Mouse (Mus musculus): ENCODE measurements around the gene Ankrd22.

Gene Ankrd22

DNA sequence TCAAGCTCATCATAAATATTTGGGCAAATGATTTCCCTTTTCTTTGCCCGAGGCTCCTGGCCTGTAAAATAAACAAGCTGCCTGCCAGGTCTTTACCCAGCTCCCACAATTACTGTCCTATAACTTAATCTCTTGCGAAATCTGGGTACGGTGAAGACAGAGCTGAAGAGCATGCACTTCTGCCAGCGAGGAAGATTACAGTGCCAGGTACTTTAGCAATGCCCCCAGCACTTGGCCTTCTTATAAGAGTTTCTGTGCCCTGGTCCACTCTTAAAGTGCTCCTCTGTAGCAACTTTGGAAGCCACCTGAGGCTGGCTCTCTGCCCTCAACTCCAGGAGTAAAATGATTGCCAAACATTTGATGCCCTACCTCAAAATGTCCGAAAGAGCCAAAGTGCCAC lies 70.5 kb downstream of the Ankrd22 start:
- in situ Hi-C loops (cut with MboI, MseI): no loop called here

DNA sequence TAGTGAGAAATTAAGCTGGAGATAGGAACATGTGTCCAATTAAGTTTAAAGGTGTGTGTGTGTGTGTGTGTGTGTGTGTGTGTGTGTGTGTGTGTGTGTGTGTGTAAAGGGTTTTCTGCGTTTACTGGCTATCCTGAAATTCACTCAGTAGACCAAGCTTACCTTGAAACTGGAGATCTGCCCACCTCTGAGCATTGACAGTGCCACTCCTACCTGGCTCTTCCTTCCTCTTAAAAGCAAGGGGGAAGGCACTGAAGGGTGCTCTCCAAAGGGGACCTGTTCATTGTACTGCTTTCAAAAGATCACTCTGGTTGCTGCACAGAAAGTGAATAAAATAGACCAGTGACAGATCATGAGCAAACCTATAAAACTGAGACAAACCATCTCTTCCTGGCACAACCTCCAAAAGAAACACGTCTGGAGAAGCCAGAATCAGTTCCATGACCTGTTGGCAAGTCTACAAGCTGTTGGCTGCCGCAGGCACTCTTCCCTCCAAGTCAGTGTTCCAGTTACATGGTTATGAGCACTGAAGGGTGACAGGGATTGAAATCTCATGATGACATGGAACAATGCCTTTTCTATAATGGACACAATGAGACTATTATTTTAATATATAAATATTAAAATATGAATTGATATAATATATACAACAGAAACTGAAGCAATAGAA lies 76.7 kb downstream of the Ankrd22 start:
- in situ Hi-C loops (cut with MboI, MseI): no loop called here

DNA sequence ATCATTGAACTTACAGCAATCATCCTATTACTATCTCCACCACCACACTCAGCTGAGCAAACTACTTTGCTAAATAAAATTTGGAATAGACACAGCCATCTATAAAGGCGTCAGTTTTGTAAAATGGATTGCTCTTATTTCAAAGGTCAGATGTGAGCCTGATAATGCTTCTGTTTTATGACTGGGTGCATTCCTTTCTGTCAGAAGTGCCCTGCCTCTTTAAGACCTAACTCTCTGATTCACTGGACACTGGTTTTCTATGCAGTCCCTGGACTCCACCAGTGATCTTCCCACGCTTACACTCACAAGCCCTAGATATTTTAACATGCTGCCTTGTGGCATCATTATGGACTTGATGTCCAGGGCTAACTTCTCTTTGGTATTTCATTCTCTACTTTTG lies 87.7 kb downstream of the Ankrd22 start:
- in situ Hi-C loops (cut with MboI, MseI): no loop called here

DNA sequence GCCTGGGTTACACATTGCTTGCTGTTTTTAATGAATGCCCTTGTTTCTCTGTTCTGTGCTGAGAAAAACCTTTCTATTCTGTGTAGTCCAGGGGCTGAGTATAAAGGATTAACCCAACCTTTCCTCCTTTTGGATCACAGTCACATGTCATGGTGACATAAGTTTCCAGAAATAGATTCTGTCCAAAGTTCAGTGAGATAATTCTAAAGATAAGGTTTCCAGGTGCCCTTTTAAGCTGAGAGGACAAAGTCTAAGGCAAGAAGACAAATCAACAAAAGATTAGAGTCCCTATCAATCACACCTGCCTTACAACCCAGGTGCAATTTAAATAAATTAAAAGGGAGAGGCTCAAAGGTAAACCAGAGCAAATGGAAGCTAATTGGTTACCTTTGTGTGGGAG lies 91.6 kb downstream of the Ankrd22 start:
- in situ Hi-C loops (cut with MboI, MseI): no loop called here

Data from regulatory T cell (primary cell).